Mouse (Mus musculus) kidney, embryonic 16.5 days (tissue): Measurements from ENCODE around the gene Ceacam18. TPM values are rescaled to one million over a fixed set of nuclear protein-coding genes. Genes with fewer than 3 reads are reported as not detected.
"Not testable (repeated sequence)": the region's sequence is repeated elsewhere in the genome, so short reads cannot be mapped to it uniquely, and the experiment has no call there.

Experiments
- ATAC-seq: fragments of 200-750 bp; cut with Nextera tagmentation; 2 replicates; pipeline ENCODE4 v1.8.0; 2017; ENCODE audit warnings: moderate TSS enrichment; ENCODE audit not compliant: low FRiP score, low TSS enrichment
- H3K27ac ChIP-seq: fragments of 300-500 bp; sonication (generic); 2 replicates; pipeline ENCODE4 v1.5.1; 2014; ENCODE audit warnings: low read length
- H3K27me3 ChIP-seq: fragments of 300-500 bp; sonication (generic); 2 replicates; pipeline ENCODE4 v1.6.1; 2014; ENCODE audit warnings: low read length, control low read depth, mixed read lengths; ENCODE audit not compliant: insufficient read depth
- H3K36me3 ChIP-seq: fragments of 300-500 bp; sonication (generic); 2 replicates; pipeline ENCODE4 v1.6.1; 2014; ENCODE audit warnings: low read length, control low read depth, mixed read lengths; ENCODE audit not compliant: insufficient read depth
- H3K4me1 ChIP-seq: fragments of 300-500 bp; sonication (generic); 2 replicates; pipeline ENCODE4 v1.6.1; 2014; ENCODE audit warnings: low read length, control low read depth, mixed read lengths; ENCODE audit not compliant: insufficient read depth
- H3K4me2 ChIP-seq: fragments of 300-500 bp; sonication (generic); replicated peaks from 2 replicates; pipeline ENCODE4 v1.6.1; 2014; ENCODE audit warnings: low read depth, low read length
- H3K4me3 ChIP-seq: fragments of 300-500 bp; sonication (generic); 2 replicates; pipeline ENCODE4 v1.5.1; 2014; ENCODE audit warnings: mild to moderate bottlenecking, low read length
- H3K9ac ChIP-seq: fragments of 300-500 bp; sonication (generic); replicated peaks from 2 replicates; pipeline ENCODE4 v1.6.1; 2014; ENCODE audit warnings: low read length
- H3K9me3 ChIP-seq: fragments of 300-500 bp; sonication (generic); 2 replicates; pipeline ENCODE4 v1.6.1; 2016; ENCODE audit warnings: low read length, control low read depth
- WGBS: fragments of 180-500 bp; shearing (Covaris S2); extraction: QIAGEN DNeasy Blood & Tissue Kit; methylation state at CpG from one replicate; pipeline ENCODE4 v1.1.7; 2014; 5-methylcytosine and 5-hydroxymethylcytosine counted together
- polyA plus RNA-seq: library from polyadenylated mRNA; unstranded; fragments of >200 nt; fragmentation: Nextera tagmentation; extraction: Ambion mirVana; gene quantifications from 2 replicates; pipeline ENCODE4 v1.2.1, GENCODE M21; 2015

Ceacam18 gene
- polyA plus RNA-seq, 1 experiment from 2014 or later = not detected

DNA sequence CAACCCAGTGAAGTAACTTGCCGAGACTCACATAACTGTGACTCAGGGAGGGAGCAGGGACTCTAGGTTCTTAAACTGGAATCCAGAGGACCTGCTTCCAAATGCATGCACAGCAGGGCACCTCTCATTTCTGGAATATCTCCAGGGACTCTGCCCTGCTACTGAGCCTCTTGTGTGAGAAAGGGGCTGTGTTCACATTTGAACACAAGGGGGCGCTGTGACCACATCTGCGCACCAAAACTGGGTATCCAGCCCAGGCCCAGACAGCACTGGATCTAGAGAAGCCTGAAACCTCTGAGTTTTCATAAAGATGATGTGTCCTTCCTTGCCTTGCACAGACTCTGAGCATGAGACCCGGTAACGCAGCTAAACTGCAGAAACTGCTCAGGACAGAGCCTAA is 46.5 kb downstream of the Ceacam18 start:
- H3K4me3 ChIP-seq = no peak overlapping the region
- no peak overlapping the region for H3K27ac ChIP-seq

DNA sequence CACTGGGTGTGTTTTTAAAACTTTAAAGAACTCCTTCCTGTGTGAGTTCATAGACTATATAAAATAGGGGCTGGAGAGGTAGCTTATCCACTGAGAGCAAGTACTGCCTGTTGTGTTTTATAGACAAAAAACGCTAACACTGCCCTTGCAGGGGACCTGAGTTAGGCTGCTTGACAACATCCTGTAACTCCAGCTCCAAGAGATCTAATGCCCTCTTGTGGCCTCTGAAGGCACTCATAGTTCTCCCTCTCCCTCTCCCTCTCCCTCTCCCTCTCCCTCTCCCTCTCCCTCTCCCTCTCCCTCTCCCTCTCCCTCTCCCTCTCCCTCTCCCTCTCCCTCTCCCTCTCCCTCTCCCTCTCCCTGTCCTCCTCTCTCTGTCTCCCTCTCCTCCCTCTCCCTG is 48.0 kb downstream of the Ceacam18 start:
- H3K9ac ChIP-seq, ATAC-seq, H3K9me3 ChIP-seq, H3K36me3 ChIP-seq, H3K27ac ChIP-seq, H3K4me2 ChIP-seq, H3K4me3 ChIP-seq, H3K4me1 ChIP-seq, H3K27me3 ChIP-seq: not testable (repeated sequence)
- 6% methylated on average over 1 of the region's 1 CpGs for WGBS

More for the DNA sequence above, 46.5 kb downstream of the Ceacam18 start:
- H3K4me2 ChIP-seq = no peak overlapping the region
- 21% methylated on average over 5 of the region's 5 CpGs for WGBS
- H3K9ac ChIP-seq = no peak overlapping the region
- ATAC-seq = peak; percentile 46
- H3K9me3 ChIP-seq = 0 out of 2 replicates have a peak, but pooled peaks cover 5% of the 10 kb centered on the region
- H3K36me3 ChIP-seq = peaks cover 25% of the 10 kb centered on the region
- no peaks in the 10 kb centered on the region for H3K27me3 ChIP-seq
- no peaks in the 10 kb centered on the region for H3K4me1 ChIP-seq

DNA sequence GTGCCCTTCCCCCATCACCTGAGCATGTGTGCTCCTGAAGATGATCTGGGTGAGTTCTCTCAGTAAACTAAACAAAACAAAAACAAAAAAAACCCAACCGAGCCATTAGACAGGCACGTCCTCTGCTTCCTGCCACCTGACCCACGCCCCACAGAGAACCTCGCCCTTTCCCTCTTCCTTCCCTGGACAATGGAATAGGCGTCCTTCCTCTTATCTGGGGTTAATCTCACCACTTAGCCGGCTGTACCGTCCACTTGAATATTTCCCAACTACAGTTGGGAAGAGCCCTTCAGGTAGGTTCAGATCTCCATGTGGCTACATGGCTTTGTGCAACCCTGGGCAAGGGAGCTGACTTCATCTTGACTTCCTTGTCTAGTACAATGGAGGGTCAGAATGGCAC is 50.6 kb downstream of the Ceacam18 start:
- no peak for ATAC-seq

DNA sequence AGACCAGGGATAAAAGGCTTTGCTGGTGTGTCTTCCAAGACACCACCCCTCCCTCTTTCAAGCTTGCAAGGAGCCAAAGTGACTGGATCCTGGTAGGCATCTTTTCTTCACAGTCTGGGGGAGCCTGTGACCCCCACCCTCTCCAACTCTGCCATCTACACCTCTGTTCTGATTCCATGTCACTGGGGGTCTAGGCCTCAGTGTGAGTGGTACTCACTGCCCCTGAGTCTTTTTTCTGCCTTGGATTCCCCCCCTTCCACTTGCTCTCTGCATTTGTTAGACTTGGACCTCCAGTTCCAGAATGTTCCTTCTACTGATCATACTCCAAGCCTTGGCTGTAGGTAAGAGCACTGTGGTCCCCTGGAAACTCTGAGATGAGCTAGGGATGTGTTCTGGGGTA is 55.6 kb downstream of the Ceacam18 start, which contains the start of gene Klk14:
Gene Klk14 (plus strand): TSS at position 301 of the 400 bp plus-strand sequence.
- Histone ChIP-seq H3K27ac (no peak within 1 kb of the TSS), H3K9me3 (no peaks in the 10 kb centered on the region), H3K36me3 (no peaks in the 10 kb centered on the region), H3K4me2 (no peak within 1 kb of the TSS), H3K9ac (no peak within 1 kb of the TSS), H3K27me3 (no peaks in the 10 kb centered on the region), H3K4me1 (no peaks in the 10 kb centered on the region), H3K4me3 (no peak within 1 kb of the TSS)
- ATAC-seq = no peak

More for the DNA sequence above, 50.6 kb downstream of the Ceacam18 start:
- Histone ChIP-seq H3K36me3 (no peaks in the 10 kb centered on the region), H3K9me3 (no peaks in the 10 kb centered on the region), H3K4me3 (no peak overlapping the region), H3K27ac (no peak overlapping the region), H3K4me2 (no peak overlapping the region), H3K9ac (no peak overlapping the region), H3K27me3 (no peaks in the 10 kb centered on the region), H3K4me1 (no peaks in the 10 kb centered on the region)
- WGBS = 61% methylated on average over 7 of the region's 7 CpGs

Other genes starting within 250 kb of the Ceacam18 start
- 1.6 and 2.4 TPM in 2 replicates for gene Siglecg, start 226.5 kb upstream of the Ceacam18 start, polyA plus RNA-seq
- not detected in 2 replicates for gene Lim2, start 207.0 kb upstream of the Ceacam18 start, polyA plus RNA-seq
- 0.92 TPM in 1 of 2 replicates, not detected in the other for gene Nkg7, start 197.6 kb upstream of the Ceacam18 start, polyA plus RNA-seq
- gene Cldnd2, start 193.9 kb upstream of the Ceacam18 start, polyA plus RNA-seq = not detected in 2 replicates
- 383 and 436 TPM in 2 replicates for gene Etfb, start 190.6 kb upstream of the Ceacam18 start, polyA plus RNA-seq
- gene Gm45233, start 190.6 kb upstream of the Ceacam18 start, polyA plus RNA-seq = 1.2 TPM in 1 of 2 replicates, not detected in the other
- gene Vsig10l, start 171.6 kb upstream of the Ceacam18 start, polyA plus RNA-seq = 4.6 and 5.5 TPM in 2 replicates
- 0.37 and 0.59 TPM in 2 replicates for gene Iglon5, start 144.6 kb upstream of the Ceacam18 start, polyA plus RNA-seq
- not detected in 2 replicates for gene 4931406B18Rik, start 128.8 kb upstream of the Ceacam18 start, polyA plus RNA-seq
- 0.49 and 0.81 TPM in 2 replicates for gene Cd33, start 90.3 kb upstream of the Ceacam18 start, polyA plus RNA-seq
- gene Zfp658, start 72.5 kb upstream of the Ceacam18 start, polyA plus RNA-seq = 3.7 and 3.8 TPM in 2 replicates
- gene Zfp719, start 55.1 kb upstream of the Ceacam18 start, polyA plus RNA-seq = 13.8 and 14.1 TPM in 2 replicates
- 0.06 and 0.24 TPM in 2 replicates for gene Zfp819, start 27.5 kb upstream of the Ceacam18 start, polyA plus RNA-seq
- 0.64 and 1.3 TPM in 2 replicates for gene Siglece, start 25.5 kb downstream of the Ceacam18 start, polyA plus RNA-seq
- gene Ctu1, start 37.3 kb downstream of the Ceacam18 start, polyA plus RNA-seq = 15.7 and 19.7 TPM in 2 replicates
- gene Klk14, start 55.7 kb downstream of the Ceacam18 start, polyA plus RNA-seq = not detected in 2 replicates
- 0.29 and 0.58 TPM in 2 replicates for gene Klk13, start 77.9 kb downstream of the Ceacam18 start, polyA plus RNA-seq
- not detected in 2 replicates for gene Klk12, start 134.2 kb downstream of the Ceacam18 start, polyA plus RNA-seq
- gene Klk11, start 139.9 kb downstream of the Ceacam18 start, polyA plus RNA-seq = not detected in 2 replicates
- gene Klk10, start 146.3 kb downstream of the Ceacam18 start, polyA plus RNA-seq = 0.54 and 0.71 TPM in 2 replicates
- gene Klk9, start 157.2 kb downstream of the Ceacam18 start, polyA plus RNA-seq = 0.23 TPM in 1 of 2 replicates, not detected in the other
- gene Klk8, start 162.9 kb downstream of the Ceacam18 start, polyA plus RNA-seq = 31.2 and 34.4 TPM in 2 replicates
- 0.07 and 0.12 TPM in 2 replicates for gene Klk7, start 176.6 kb downstream of the Ceacam18 start, polyA plus RNA-seq
- 0.15 TPM in 1 of 2 replicates, not detected in the other for gene Klk6, start 189.8 kb downstream of the Ceacam18 start, polyA plus RNA-seq
- gene Klk5, start 207.3 kb downstream of the Ceacam18 start, polyA plus RNA-seq = not detected in 2 replicates
- gene Klk4, start 246.5 kb downstream of the Ceacam18 start, polyA plus RNA-seq = not detected in 2 replicates